Mouse (Mus musculus) heart, postnatal 25 days (tissue): ENCODE measurements around the gene Dnajb12. TPM values are rescaled to one million over a fixed set of nuclear protein-coding genes. Genes with fewer than 3 reads are reported as not detected.
A peak's percentile ranks its signal among the peaks of the same experiment; 100 is the strongest.
"Not testable (repeated sequence)": the region's sequence is repeated elsewhere in the genome, so short reads cannot be mapped to it uniquely, and the experiment has no call there.

ENCODE experiments used
- DNase-seq: peaks from one replicate; pipeline ENCODE4 v3.0.0; 2022; ENCODE audit warnings: low spot score
- intact Hi-C: fragments of 180-260 bp; cut with DNase I; formaldehyde crosslinking; loops from one replicate; pipeline ENCODE4 v1.15.1; 2025
- total RNA-seq, 2 experiments: library from RNA; stranded (reverse); gene quantifications; 2 replicates each; pipeline ENCODE4 v1.2.3; 2021

Dnajb12 gene
- total RNA-seq, 2 experiments from 2014 or later = 34.5 to 35.9 TPM

- intact Hi-C loops = loop anchor here (1.0 to 5.0 kb wide), 5 partner anchors 373 to 698 kb away; no protein-coding TSS in a partner anchor
- DNase-seq = peak; percentile 54
These were observed 14.3 kb upstream of the Dnajb12 start for GRCm38 (mm10) chr10:59864884-59865726.

- intact Hi-C loops = loop anchor here (5.0 kb wide), 1 partner anchor 701 kb away; no protein-coding TSS in a partner anchor
- no peak for DNase-seq
These were observed 11.1 kb upstream of the Dnajb12 start for GRCm38 (mm10) chr10:59868266-59868665.

- DNase-seq = no peak
- intact Hi-C loops = no loop called here
These were observed 9.3 kb upstream of the Dnajb12 start for GRCm38 (mm10) chr10:59870038-59870437.

- DNase-seq, intact Hi-C loops: not testable (repeated sequence)
These were observed 6.7 kb upstream of the Dnajb12 start for GRCm38 (mm10) chr10:59872651-59873050.

- no peak for DNase-seq
- intact Hi-C loops = no loop called here
These were observed 6.2 kb upstream of the Dnajb12 start for GRCm38 (mm10) chr10:59873206-59873605.

GRCm38 (mm10) chr10:59873613-59874012 is 5.7 kb upstream of the Dnajb12 start:
- no peak for DNase-seq
- intact Hi-C loops = no loop called here

GRCm38 (mm10) chr10:59875396-59875795 is 4.0 kb upstream of the Dnajb12 start:
- no peak for DNase-seq
- intact Hi-C loops = no loop called here

GRCm38 (mm10) chr10:59876698-59877097 is 2.7 kb upstream of the Dnajb12 start:
- intact Hi-C loops, DNase-seq: not testable (repeated sequence)

- DNase-seq = no peak
- intact Hi-C loops = no loop called here
These were observed 1.8 kb upstream of the Dnajb12 start for GRCm38 (mm10) chr10:59877421-59878117.

- intact Hi-C loops = no loop called here
- no peak for DNase-seq
These were observed 533 bp upstream of the Dnajb12 start for GRCm38 (mm10) chr10:59878823-59879222.

- no peak for DNase-seq
- intact Hi-C loops = no loop called here
These were observed 652 bp downstream of the Dnajb12 start for GRCm38 (mm10) chr10:59880029-59880386.

GRCm38 (mm10) chr10:59880837-59881236 is 1.5 kb downstream of the Dnajb12 start:
- DNase-seq = no peak
- intact Hi-C loops = no loop called here

GRCm38 (mm10) chr10:59884327-59885173 is 5.2 kb downstream of the Dnajb12 start:
- intact Hi-C loops = no loop called here
- DNase-seq = no peak

- intact Hi-C loops = no loop called here
- DNase-seq = no peak
These were observed 6.1 kb downstream of the Dnajb12 start for GRCm38 (mm10) chr10:59885174-59886080.

- no peak for DNase-seq
- intact Hi-C loops = no loop called here
These were observed 6.7 kb downstream of the Dnajb12 start for GRCm38 (mm10) chr10:59886081-59886466.

- intact Hi-C loops = no loop called here
- DNase-seq = no peak
These were observed 8.1 kb downstream of the Dnajb12 start for GRCm38 (mm10) chr10:59887432-59887831.

- intact Hi-C loops = no loop called here
- no peak for DNase-seq
These were observed 10.0 kb downstream of the Dnajb12 start for GRCm38 (mm10) chr10:59889339-59889738.

- intact Hi-C loops = loop anchor here (5.0 kb wide), 2 partner anchors 257 to 352 kb away; no protein-coding TSS in a partner anchor
- DNase-seq = no peak
These were observed 10.8 kb downstream of the Dnajb12 start for GRCm38 (mm10) chr10:59889953-59890751.
